Mouse (Mus musculus) spleen, postnatal 10 days (tissue): Measurements from ENCODE around the gene Faf1.

Experiments
- DNase-seq, 2 experiments: peaks; one replicate each; pipeline ENCODE4 v3.0.0; 2021 to 2022; ENCODE audit warnings: low spot score in 2 of 2

The Faf1 gene

GRCm38 (mm10) chr4:109782577-109783114 lies 106.3 kb downstream of the Faf1 start:
- DNase-seq, result no peak

- no peak for DNase-seq
Measured at GRCm38 (mm10) chr4:109789347-109790001, 113.1 kb downstream of the Faf1 start.

GRCm38 (mm10) chr4:109792331-109792730 lies 115.9 kb downstream of the Faf1 start:
- DNase-seq, result no peak

GRCm38 (mm10) chr4:109793072-109793471 lies 116.7 kb downstream of the Faf1 start:
- no peak for DNase-seq

GRCm38 (mm10) chr4:109797511-109798182 lies 121.3 kb downstream of the Faf1 start:
- no peak for DNase-seq

- DNase-seq, result no peak
Measured at GRCm38 (mm10) chr4:109806408-109806807, 130.0 kb downstream of the Faf1 start.

- no peak for DNase-seq
Measured at GRCm38 (mm10) chr4:109815161-109815560, 138.8 kb downstream of the Faf1 start.

GRCm38 (mm10) chr4:109815592-109815991 lies 139.2 kb downstream of the Faf1 start:
- DNase-seq, result no peak

- DNase-seq, result no peak
Measured at GRCm38 (mm10) chr4:109819455-109819854, 143.1 kb downstream of the Faf1 start.

- no peak for DNase-seq
Measured at GRCm38 (mm10) chr4:109829800-109830199, 153.4 kb downstream of the Faf1 start.

- DNase-seq, result no peak
Measured at GRCm38 (mm10) chr4:109857851-109858250, 181.5 kb downstream of the Faf1 start.

- DNase-seq, result no peak
Measured at GRCm38 (mm10) chr4:109858571-109859392, 182.4 kb downstream of the Faf1 start.

GRCm38 (mm10) chr4:109859401-109859800 lies 183.0 kb downstream of the Faf1 start:
- no peak for DNase-seq

- no peak for DNase-seq
Measured at GRCm38 (mm10) chr4:109860256-109860655, 183.9 kb downstream of the Faf1 start.

GRCm38 (mm10) chr4:109862271-109862670 lies 185.9 kb downstream of the Faf1 start:
- DNase-seq, result no peak

GRCm38 (mm10) chr4:109863021-109863420 lies 186.6 kb downstream of the Faf1 start:
- no peak for DNase-seq

GRCm38 (mm10) chr4:109868897-109869484 lies 192.6 kb downstream of the Faf1 start:
- no peak for DNase-seq

GRCm38 (mm10) chr4:109884333-109884732 lies 207.9 kb downstream of the Faf1 start:
- DNase-seq, result no peak

- DNase-seq, result no peak
Measured at GRCm38 (mm10) chr4:109887856-109888357, 211.5 kb downstream of the Faf1 start.

- no peak for DNase-seq
Measured at GRCm38 (mm10) chr4:109897810-109898566, 221.6 kb downstream of the Faf1 start.

- DNase-seq, result no peak
Measured at GRCm38 (mm10) chr4:109901076-109901475, 224.7 kb downstream of the Faf1 start.
